Mouse (Mus musculus): ENCODE results near the gene 4833427G06Rik.

DNA sequence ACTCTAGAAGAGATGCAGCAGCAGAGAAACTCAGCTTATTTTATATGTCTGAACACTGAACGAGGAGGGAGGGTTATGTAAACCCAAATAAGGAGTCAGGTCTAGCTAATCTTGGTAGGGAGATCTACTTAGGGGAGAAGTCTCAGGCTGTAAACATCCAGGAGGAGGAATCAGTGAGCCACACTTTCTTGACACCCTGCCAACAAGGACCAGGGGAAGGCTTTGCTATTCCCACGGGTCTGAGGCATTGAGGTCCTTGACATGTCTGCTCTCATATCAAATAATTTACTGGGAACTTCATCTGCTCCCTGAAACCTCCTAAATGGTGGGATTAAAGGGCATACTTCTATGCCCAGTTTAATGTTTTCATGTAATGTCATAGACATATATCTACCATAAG, 5.6 kb downstream of the 4833427G06Rik start:
- TF ChIP-seq CTCF (IDR thresholded peaks at IDR 0.05; ENCODE audit: borderline replicate concordance, insufficient read depth, low read length) (no peak), POLR2A (IDR thresholded peaks at IDR 0.05; ENCODE audit: low read depth, low read length) (no peak)

All from embryonic fibroblast, embryonic 13.5 days (primary cell).